Mouse (Mus musculus) lung, adult 18-20 months (tissue): Measurements from ENCODE around the gene Avil.

Experiments
- DNase-seq, 2 experiments: peaks; one replicate each; pipeline ENCODE4 v3.0.0; 2022; ENCODE audit warnings: mixed read lengths in 2 of 2

The Avil gene

GRCm38 (mm10) chr10:126981746-126982145 lies 18.8 kb upstream of the Avil start:
- peak; percentile 42 to 52 for DNase-seq

- no peak for DNase-seq
Measured at GRCm38 (mm10) chr10:126983193-126983725, 17.2 kb upstream of the Avil start.

- peak; percentile 34 to 72 for DNase-seq
Measured at GRCm38 (mm10) chr10:126984189-126985004, 16.1 kb upstream of the Avil start.

DNA sequence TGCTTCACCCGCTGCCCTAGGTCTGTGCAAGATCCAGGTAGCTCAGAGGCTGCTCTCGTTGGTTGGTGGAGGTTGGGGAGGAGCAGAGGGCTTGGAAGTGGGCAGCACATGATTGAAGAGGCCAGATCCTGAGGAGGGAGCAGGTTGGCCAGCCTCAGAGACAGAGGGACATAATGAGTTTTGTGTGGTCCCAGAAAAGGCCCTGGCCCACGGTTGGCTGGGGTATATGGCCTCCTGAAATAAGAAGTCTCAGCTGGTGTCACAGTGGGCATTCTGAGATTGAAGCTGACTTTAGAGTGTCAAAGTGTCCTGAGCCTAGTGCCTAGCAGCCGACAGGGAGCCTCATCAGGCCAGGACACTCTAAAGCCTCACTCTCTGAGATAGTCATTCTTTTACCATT lies 15.4 kb upstream of the Avil start:
- no peak for DNase-seq

DNA sequence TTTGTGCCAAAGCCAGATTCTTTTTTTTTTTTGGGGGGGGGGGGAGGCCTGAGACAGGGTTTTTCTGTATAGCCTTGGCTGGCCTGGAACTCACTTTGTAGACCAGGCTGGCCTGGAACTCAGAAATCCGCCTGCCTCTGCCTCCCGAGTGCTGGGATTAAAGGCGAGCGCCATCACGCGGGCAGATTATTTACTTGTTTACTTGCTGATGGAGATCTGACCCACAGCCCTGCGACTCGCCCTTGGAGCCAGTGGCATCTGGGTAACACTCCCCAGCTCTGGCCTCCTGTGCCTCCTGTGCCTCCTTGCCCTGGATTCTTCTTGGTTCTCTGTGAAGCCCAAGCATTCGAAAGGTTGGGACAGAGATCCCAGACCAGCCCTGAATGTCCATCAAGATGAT lies 14.9 kb upstream of the Avil start:
- DNase-seq = no peak

DNA sequence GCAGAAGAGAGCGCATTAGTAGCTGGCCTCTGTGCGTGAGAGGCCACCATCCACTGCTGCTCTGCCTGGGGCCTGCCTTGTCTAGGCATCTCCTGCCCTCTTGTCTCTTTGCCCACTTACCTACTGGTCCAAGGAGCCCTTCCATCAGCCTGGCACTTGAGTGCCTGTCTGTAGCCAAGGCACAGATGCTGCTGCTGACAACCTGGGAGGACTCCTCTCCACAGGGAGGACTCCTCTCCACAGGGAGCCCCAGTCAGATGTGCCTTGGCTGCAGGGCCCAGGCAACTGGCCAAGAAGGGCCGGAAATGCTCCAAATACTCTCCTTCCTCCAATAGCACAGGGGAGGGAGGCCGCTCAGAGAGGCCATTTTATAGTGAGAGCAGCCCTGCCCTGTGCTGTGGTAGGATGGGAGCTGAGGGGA lies 14.0 kb upstream of the Avil start:
- peak; percentile 89 to 92 for DNase-seq

DNA sequence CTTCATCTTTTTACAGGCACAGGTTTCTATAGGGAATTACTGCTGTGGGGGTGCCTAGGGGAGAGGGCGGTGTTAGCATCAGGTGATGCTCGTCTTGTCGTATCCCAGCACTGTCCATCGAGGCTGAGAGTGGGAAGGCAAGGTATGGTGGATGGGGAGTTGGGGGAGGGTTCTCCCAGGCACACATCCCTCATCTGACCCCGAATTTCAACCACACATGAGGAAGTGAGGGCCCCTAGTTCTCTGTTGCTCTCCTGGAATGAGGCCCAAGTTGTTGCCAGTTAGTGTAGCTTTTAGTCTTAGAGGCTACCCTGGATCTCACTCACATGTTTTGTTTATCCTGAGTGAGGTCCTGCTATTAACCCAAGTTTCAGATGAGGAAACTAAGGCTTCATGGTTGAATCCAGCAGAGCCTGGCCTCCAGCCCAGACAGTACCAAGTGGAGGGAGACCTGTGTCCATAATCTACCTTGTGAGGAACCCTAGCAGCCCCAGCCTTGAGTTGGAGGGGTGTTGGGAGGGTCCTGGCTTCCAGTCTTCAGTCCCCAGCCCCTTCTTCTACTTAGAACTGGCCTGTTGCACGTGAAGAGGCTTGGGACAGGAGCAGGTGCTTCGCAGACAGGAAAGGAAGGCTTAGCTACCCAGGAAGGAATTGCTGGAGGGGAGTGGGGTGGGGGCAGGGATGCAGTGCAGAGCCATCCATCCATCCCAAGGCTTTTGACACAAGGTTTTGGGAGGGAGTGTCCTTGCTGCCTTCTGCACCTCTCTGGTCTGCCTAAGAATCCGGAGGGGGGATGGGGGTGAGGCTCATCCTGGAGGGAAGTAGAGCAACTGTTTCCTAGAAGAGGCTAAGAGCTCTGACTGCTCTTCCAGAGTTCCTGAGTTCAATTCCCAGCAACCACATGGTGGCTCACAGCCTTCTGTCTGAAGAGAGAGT lies 13.1 kb upstream of the Avil start:
- DNase-seq = no peak

GRCm38 (mm10) chr10:126988513-126989165 lies 11.9 kb upstream of the Avil start:
- no peak for DNase-seq

- peak; percentile 88 to 93 for DNase-seq
Measured at GRCm38 (mm10) chr10:126990313-126991056, 10.0 kb upstream of the Avil start.

GRCm38 (mm10) chr10:126991676-126992075 lies 8.8 kb upstream of the Avil start:
- no peak for DNase-seq

DNA sequence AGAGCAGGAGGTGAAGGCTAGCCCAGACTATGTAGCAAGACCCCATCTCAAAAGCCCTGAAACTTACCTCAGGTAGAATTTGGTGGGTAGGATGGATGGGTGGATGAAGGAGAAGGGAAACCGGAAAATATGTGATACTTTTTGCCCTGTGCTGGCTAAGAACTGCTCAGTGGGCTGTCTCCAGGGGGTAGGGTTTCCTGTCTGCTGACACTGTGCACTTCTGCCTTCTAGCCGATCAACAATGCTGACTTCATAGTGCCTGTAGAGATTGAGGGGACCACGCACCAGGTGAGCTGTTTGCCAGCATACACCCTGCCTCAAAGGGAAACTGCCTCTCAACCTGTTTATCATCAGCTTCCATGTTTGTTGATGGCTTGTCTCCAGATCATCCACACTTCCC lies 6.9 kb upstream of the Avil start:
- DNase-seq = no peak

- DNase-seq = no peak
Measured at GRCm38 (mm10) chr10:126997340-126998113, 3.0 kb upstream of the Avil start.

DNA sequence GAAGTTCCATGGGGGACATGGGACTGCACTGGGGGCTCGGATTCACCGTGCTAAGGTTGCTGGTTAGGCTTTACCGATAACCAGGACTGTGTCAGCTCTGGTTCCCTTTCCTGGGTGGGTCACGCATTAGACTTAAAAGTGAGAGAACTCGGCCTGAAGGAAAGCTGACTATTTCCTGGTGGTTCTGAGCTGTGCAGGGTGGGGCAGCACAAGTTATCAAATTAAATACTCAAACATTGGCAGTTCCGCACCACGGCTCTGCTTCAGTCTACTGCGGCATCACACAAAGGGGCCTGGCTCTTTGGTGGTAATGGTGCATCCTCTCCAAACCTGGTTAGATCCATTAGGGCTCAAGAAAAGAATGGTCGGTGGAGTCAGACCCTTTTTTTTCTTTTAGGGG lies 788 bp downstream of the Avil start:
- DNase-seq = no peak

GRCm38 (mm10) chr10:127002056-127002455 lies 1.5 kb downstream of the Avil start:
- DNase-seq = no peak

DNA sequence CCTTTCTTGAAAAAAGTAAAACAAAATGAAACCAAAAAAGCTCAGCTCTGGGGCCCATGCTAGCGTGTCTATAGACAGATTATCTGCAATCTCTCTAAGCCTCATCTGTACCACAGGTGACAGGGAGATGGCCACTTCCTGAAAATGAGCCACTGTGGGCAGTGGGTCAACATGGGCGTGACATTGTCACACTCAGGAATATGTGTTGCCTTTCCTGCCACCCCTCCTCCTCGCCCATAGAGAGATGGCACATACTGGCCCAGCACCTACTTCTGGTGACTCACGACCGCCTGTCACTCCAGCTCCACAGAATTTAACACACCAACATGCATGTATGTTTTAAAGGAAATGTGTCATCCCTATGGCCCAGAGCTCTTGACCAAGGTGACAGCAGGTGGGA lies 2.3 kb downstream of the Avil start:
- DNase-seq = no peak

- no peak for DNase-seq
Measured at GRCm38 (mm10) chr10:127003334-127003733, 2.8 kb downstream of the Avil start.

GRCm38 (mm10) chr10:127003806-127004205 lies 3.3 kb downstream of the Avil start:
- DNase-seq = no peak

GRCm38 (mm10) chr10:127016488-127016887 lies 16.0 kb downstream of the Avil start:
- no peak for DNase-seq

DNA sequence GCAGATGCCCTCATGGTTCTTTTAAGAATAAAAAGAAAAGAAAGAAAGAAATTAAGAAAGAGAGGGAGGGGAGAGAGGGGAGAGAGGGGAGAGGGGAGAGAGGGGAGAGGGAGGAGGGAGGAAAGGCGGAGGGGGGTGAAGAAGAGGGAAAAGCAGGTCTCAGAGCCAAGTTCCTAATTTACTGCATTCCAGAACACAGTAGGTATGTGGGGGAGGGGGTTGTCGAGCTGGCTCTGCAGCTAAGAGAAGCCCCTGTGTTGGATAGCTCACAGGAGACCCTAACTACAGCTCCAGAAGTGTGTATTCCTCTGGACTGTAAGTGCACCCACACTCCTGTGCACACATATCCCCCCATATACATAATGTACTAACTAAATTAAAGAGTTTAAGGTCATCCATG lies 16.6 kb downstream of the Avil start:
- no peak for DNase-seq

- no peak for DNase-seq
Measured at GRCm38 (mm10) chr10:127018422-127018821, 17.9 kb downstream of the Avil start.
